Mouse (Mus musculus) ovary, postnatal 36 days (tissue): Measurements from ENCODE around the gene Tcf7l1.

ENCODE experiments used
- DNase-seq: peaks from one replicate; pipeline ENCODE4 v3.0.0; 2022; ENCODE audit warnings: low spot score, mixed read lengths

Tcf7l1 gene

DNA sequence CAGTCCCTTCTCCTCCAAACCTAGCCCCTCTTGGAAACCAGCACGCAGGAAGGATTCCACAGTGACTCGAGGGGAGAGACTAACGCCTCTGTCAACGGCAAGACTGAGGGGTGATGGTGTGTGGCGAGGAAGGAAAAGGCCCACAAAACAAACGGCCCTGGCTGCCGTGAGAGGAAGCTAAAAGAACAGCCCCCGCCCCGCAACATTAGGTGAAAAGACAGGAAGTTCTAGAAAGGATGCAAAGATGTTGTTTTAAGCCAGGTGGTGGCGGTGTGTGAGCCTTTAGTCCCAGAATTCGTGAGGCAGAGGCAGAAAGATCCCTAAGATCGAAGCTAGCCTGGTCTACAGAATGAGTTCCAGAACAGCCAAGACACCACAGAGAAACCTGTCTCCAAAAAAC, 43.3 kb downstream of the Tcf7l1 start:
- DNase-seq, result no peak

DNA sequence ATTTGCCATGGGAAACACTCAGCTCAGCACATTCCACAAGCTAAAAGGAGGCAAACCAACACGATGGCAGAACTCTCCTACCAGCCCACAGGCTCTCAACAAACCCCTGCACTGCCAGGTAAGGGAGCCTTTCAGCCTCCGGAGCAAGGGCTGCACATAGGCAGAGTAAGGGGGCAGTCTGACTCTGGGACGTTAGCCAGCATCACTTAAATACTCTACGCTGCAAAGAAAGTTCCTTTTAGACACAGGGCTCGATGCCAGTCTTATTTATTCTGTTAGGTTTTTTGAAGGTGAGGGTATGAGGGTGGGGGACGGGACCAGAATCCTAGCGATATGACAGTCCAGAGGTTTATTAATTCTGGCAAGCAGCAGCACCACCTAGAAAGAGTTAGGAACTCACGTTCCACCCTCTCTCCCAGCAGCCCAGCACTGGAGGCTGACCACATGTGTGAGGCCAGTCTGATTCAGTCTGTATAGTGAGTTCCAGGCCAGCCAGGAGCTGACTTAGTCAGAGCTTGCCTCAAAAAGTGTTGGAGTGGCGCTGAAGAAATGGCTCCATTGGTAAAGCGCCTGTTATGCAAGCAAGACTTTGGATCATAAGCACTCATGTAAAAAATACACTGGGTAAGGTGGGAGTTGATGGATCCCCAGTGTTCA, 44.8 kb downstream of the Tcf7l1 start:
- DNase-seq, result no peak

DNA sequence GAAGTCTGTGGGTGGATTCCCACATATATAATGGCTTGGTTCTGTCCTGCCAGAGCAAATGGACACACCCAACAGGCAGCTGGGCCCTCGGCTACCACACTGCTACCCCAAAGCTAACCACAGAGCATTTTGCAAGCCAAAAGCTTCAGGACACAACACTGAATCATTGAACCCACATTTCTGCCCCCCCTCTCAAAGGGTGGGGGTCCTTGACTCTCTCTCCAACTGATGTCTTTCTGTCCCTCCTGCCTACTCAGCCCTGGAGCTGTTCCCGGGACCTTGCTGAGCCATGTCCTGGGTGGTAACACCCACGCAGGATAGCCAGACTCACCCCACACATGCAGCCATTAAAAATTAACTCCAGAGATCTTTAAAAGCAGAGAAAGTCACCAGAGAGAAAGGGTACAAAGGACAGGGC, 45.4 kb downstream of the Tcf7l1 start:
- DNase-seq, result no peak

DNA sequence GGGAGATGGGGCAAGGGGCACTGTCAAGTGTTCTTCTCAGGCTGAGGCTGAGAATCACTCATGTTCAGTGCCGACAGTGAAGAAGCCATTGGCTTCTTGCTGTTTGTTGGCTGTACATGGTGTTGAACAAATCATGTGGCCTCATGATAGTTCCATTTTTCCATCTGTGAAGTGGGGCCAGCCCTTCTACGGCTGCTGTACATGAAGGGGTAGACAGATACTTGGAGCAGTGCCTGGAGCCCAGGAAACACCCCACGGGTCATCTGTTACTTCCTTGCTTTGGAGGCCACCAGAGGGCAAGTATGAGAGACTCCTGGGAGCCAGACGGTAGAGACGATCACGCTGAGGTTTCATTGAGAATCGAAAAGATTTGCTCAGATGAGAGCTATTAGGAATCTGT, 46.7 kb downstream of the Tcf7l1 start:
- DNase-seq, result no peak

DNA sequence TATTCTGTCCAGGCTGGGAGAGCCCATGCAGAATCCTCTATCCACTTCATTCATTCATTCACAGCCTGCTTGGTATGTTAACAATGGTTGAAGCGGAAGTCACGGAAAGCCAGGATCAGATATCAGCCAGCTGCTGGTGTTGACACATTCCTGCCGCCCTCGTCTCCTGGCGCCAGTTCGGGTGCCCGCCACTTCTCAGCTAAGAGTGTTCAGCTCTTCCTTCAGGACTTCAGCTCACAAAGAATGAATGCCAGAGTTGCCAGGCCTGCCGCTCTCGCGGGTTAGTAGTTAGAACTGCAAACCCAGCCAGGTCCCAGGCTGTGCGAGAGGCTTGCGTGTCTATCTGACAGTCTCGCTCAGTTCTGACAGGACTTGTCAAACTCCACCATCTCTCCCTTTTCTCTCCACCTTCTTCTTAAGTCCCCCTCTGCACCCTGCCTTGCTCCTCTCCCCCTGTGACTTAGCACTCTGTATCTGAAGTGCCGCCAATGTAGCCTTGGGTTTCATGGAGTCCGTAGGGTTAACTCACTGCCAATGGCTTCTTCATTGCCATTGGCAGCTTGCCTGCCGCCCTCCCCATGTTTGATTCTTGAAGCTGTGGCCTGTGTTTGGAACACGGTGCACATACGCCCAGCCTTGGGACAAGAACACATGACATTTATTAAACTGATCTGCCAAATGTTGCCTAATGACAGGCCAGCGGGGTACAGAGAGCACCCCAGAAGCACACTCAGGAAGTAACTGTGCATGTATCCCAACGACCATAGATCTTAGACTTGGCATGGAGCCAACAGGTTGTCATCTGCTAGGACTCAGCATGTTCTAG, 48.2 kb downstream of the Tcf7l1 start:
- peak; percentile 46 for DNase-seq

DNA sequence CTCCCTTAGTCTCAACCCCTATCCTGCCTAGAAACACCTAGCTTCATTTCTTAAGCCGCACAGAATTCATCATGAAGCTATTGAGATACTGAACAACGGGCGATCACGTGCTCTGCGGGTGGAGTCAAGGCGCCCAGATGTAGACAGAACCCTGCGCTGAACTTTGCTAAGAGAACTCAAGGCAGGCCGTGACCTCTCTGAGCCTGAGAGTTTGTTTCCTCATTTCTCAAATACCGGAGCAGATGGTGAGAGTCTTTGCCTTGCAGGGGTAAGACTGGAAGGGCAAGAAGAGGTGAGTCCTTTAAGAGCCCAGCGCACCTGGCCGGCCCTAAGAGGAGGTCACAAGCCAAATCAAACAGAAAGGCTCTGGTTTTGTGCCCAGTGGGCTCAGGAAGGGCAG, 52.2 kb downstream of the Tcf7l1 start:
- no peak for DNase-seq

DNA sequence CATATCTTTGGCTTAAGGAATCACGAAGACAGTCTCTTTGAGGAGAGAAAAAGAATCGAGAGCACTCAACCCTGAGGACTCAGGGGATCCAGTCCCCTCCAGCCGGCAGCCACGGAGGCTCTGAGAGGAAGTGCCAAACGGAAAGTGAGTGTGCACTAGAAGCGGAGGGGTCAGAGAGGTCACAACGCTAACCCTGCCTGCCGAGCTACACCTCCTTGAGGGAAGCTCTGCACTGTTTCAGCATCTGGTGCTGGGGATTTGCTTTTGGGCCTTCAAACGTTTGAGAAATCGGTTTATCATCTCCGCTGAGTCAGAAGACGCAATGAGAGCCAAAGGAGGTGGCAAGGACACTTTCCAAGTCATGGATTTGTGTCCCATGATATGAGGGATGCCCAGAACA, 53.8 kb downstream of the Tcf7l1 start:
- DNase-seq, result no peak

DNA sequence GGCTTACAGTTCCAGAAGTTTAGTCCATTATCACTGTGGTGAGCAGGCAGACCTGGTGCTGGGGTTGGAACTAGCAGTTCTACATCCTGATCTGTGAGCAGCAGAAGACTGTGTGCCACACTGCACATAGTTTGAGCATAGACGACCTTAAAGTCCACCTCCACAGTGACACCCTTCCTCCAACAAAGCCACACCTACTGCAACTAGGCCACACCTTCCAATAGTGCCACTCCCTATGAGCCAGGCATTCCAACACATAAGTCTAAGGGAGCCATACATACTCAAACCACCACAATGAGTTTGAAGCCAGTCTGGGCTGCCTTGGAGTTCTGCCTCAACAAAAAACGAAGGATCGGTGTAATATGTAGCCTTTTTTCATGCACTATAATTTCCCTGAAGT, 55.7 kb downstream of the Tcf7l1 start:
- DNase-seq, result no peak

DNA sequence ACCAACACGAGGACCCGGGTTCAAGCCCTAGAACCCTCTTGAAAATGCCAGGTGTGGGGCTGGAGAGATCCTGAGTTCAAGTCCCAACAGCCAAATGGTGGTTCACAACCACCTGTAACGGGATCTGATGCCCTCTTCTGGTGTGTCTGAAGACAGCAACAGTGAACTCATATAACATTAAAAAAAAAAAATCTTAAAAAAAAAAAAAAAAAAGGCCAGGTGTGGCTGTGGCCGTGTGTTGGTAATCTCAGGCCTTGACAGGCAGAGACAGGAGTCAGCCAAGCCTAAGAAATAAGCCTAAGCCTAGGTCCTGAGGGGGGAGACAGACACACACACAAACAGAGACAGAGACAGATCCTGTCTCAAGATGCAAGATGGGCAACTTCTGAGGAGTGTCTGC, 56.9 kb downstream of the Tcf7l1 start:
- no peak for DNase-seq

DNA sequence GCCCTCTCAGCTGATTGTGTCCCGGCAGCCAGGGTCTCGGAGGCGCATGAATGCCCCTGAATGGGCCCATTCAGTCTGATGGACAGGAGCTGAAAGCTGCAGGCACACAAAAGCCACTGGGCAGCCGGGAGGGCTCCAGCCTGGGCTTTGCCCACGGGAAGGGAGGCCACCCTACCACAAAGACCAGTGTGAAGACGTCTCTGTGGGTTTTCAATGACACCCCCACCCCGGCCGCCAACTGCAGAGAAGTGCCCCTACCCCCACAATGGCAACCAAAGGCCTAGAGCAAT, 58.5 kb downstream of the Tcf7l1 start:
- no peak for DNase-seq

DNA sequence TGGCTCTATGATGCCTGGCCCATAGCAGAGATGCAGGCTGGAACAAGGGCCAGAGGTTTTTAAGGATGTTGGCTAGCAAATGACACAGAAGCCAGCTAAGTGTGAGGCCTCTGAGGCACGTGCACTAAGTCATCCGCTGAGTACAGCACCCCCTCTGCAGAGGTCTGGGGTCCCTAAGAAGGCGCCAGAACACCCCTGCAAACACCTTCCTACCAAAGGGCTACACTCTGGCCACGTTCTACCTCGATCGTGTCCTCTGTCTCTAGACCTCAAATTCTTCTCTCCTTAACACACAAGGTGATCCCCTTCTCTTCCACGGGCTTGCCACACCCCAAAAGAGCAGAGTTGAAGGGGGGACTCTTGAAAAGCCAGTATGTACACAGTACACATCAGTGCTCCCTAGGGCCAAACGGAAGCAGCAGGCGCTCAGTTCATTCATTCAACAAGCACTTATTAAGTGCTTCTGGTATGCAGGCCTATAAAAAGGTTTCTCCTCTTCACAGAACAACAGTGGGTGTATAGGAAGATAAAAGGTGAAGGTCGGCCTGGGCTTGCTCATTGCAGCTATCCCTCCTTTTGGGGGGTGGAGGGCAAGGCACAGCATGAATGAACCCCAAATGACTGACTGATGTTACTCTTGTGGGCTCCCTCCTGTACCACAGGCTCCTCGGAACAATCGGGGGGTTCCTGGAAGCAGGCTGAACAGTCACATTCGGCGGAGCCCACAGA, 59.1 kb downstream of the Tcf7l1 start:
- no peak for DNase-seq

DNA sequence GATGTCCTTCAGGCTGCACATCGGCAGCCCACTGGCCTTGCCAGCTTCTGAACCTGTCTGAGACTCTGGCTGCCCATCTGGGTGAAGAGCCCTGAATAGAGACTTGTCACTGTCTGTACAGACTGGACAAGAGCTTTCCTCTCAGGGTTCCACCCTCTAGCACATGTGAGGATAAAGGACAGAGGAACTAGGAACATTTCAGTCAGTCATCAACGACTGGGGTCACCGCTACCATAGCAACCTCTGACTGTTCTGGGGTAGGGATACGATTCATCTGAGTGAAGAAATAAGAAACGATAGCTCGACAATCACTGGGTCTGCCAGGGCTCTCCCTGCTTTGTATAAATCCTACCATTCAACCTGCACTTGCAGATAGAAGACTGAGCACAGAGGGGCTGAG, 61.2 kb downstream of the Tcf7l1 start:
- DNase-seq, result no peak

DNA sequence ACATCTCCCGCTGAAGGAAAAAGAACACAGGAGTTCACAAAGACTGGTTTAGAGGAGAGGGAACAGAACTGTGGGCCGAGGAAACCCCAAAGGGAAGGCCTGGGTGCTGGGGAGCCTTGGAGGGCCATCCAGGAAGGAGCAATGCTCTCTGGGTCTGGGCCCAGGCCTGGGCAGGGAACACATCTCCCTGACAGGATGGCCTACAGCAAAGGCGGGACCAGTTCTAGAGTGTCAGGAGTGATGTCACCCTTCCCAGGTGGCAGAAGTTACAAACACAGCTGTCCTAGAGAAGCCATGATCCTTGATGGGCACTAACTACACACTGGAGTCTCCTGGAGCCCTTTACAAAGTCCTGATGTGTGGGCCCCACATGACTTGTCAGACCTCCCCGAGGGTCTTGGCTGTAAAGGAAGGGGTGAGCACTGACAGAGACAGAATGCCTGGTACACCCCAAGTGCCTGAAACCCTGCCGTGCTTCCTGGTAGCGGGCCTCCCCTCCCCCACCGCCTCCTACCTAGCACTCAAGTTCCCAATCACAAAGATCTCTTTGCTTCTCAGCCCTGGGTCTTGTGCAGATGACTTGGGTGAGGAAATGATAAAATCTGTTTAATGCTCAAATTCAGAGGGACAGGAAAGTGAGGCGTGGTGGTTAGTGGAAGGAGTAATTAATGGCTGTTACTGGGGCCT, 64.4 kb downstream of the Tcf7l1 start:
- DNase-seq, result no peak

DNA sequence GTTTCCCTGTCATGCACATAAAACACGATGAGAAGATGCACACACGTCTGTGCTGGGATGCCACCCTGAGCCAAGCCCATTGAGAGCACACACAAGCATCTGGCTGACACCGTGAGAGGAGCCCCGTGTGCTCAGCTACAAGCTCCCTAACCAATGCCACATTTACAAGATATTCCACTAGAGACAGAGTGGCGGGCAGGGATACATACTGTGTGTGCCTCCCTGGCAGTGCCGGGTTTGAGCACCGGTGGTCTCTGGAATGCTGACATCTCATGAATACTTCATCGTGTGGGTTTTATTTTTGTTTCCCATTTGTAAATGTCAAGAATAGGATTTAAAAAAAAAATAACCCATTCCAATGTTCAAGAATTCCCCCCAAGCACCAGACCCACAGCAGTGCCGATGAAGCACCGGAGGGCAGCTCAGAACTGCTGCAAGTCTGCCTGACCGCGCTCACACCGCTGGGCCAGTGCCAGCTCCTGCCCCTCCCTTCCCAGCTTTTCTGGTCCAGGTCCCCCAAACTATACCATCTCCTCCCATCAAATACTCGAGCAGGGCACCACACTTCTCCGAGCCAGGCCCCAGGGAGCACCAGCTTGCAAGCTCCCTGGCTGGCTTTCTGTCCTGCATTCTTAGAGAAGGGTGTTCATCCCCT, 65.2 kb downstream of the Tcf7l1 start:
- DNase-seq, result no peak

DNA sequence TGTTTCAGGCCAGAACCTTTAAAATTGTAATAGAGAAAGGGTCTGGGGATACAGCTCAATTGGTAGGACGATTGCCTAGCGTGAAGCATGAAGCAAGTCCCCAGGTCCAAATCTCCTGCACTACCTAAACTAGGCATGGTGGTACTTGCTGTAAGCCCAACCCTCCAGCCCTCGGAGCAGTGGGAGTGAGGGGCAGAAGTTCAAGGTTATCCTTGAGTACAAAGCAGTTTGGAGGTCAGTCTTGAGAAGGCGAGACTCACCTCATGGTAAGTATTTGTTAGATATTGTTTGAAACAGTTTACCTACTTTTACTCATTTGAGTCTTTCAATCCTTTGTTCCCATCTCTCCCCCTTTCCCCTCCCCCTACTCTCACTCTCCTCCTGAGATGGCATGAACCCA, 65.9 kb downstream of the Tcf7l1 start:
- DNase-seq, result no peak

DNA sequence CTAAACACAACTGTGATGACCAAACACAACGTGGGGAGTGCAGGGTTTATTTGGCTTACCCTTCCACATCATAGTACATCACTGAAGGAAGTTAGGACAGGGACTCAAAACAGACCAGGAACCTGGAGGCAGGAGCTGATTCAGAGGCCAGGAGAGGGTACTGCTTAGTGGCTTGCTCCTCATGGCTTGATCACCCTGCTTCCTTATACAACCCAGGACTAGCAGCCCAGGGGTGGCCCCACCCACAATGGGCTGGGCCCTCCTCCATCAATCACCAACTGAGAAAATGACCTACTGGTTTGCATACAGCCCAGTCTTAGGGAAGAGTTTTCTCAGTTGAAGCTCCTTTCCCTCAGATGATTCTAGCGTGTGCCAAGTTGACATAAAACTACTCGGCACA, 68.2 kb downstream of the Tcf7l1 start:
- no peak for DNase-seq

DNA sequence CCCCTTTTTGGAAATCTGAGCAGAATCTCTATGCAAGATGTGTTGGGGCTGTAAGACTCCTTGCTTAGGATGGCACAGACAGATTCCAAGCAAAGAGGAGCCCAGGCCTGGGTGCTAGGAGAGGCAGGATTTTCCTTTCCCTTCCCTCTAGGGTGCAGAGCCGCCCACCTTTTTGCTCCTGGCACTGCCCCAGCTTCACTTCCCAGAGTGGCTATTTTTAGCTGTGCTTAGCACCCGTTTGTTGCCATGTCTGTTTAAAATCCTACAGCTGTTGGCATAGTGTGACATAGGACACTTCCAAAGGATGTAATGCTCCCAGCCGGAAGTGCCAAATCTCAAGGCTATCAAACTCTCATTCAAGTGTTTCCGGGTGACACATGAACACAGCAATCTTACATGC, 74.3 kb downstream of the Tcf7l1 start:
- peak; percentile 33 for DNase-seq

DNA sequence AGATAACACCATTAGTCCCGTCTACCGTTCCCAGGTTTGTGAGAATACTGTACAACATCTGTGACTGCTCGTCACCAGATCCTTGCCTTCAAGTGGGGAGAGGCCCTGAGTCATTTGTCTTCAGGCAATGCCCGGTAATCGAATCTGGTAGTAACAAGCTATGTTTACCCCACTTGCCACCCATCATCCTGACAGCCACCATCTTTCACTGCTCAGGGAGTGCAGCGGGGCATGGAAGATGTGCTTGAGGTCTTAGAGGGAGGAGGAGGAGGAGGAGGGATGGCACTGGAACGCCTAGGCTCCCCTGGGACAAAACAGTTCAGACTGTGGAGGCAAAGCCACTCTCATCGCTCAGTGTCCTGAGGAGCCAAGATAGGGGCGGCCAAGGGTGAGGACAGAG, 74.8 kb downstream of the Tcf7l1 start:
- DNase-seq, result no peak

DNA sequence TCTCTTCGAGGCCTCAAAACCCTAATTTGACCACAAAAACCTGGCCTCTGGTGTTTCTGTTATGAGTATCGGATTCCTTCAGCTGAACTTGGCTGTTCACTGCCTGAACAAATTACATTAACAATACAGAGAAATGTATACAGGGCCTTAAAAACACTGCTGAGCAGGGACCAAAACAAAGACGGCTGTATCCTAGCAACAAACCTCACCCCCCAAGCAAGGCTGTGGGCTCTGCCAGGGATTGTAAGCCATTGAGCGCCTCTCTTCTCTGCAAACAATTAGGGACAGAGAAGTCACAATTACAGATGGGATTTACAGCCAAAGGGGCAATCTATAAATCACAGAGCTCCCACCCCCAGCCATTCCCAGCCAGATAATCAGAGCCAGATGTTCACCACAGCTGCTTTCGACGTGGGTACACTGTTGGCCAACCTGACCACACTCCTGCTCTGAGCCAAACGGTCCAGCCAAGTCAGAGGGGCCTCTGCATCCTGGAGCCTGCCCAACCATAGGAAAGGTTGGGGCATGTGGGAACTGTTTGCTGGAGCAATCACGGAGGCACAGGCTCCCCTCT, 77.5 kb downstream of the Tcf7l1 start:
- DNase-seq, result no peak

DNA sequence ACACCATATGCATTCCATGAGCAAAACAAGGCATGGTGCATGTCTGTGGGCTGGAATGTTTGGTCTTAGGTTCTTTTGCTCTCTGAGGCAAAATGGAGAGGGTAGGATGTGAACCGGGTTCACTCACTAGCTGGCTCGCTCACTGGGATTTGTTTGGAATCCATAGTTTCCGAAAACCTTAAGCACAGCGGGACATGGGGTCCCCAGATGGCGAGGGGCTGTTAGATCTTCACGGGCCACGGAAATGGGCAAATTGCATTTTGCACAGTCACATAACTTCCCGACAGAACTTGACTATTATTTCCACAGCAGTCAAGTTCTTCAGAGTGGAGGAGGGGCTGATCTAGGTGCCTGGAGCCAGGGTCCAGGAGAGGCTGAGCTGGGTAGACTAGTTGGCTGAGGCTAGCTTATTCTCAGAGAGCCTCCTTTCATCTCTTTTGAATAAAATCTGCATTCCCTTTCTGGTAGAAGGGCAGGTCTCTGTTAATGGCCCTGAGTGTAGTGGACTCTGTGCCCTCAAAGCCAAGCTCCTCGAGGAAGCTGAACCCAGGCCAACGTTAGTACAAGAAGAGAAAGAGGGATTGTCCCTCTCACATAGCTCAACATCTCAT, 78.1 kb downstream of the Tcf7l1 start:
- DNase-seq, result no peak

DNA sequence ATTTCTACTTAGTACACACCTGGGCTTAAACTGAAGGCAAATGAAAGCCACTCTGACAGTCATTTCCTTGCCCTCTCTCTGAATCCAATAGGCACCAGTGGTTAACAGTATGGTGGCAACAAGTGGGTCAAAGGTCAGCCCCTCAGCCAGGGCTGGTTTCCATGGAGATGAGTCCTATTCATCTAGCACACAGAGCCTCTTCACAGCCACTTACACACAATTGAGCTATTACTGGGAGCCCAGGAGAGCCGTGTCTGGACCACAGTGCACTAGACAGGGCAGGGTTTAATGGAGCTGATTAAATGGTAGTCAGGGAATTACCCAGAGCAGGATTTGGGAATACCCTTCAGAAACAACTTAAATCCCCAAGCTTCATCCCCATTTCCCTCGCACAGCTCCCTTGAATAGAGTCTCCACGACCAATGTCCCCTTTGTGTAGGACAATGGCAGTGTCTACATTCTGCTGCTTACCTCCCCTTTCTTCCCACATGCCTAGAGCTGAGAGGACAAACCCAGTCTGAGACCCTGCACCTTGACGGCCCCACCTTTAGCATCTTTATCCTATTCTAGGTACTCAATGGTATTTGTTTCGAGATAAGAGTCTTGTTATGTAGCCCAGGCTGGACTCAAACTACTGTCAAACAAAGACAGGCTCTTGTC, 89.5 kb downstream of the Tcf7l1 start:
- DNase-seq, result no peak
